ENCODE assay signal across 25 mouse cellular contexts in genomic region chr9:45382336-45382735, GRCm38 (mm10). TPM values are rescaled to one million over a fixed set of nuclear protein-coding genes. Genes with fewer than 3 reads are reported as not detected.
A peak's percentile ranks its signal among the peaks of the same experiment; 100 is the strongest.
DNase-seq lines count a peak whose midpoint lies in the region; ATAC-seq and TF ChIP-seq lines count a peak whose summit lies in the region.
"Had no signal": no experiment of that assay in that cellular context is flagged by ENCODE, and none has a peak within 500 bp of the region (broad histone marks: within the 10 kb centered on the region; RNA-seq: fewer than 3 reads in every experiment).

No protein-coding gene starts in this region.

- H3K27me3 ChIP-seq in forebrain, embryonic 15.5 days, result no peaks in the 10 kb centered on the region
- no peaks in the 10 kb centered on the region for H3K27me3 ChIP-seq in forebrain, embryonic 11.5 days (ENCODE audit: control insufficient read depth, insufficient read depth, low read length)
- H3K27me3 ChIP-seq in hindbrain, embryonic 16.5 days (replicated peaks; ENCODE audit: control insufficient read depth, insufficient read depth, low read length), result no peaks in the 10 kb centered on the region
- no peaks in the 10 kb centered on the region for H3K27me3 ChIP-seq in hindbrain, embryonic 10.5 days (ENCODE audit: insufficient read depth, poor library complexity, severe bottlenecking)
- H3K27me3 ChIP-seq: embryonic facial prominence, embryonic 13.5 days; heart, embryonic 15.5 days; kidney, embryonic 15.5 days; limb, embryonic 15.5 days; liver, embryonic 15.5 days; midbrain, embryonic 12.5 days; neural tube, embryonic 12.5 days; stomach, embryonic 15.5 days had no signal

- no peaks in the 10 kb centered on the region for H3K9me3 ChIP-seq in forebrain, embryonic 15.5 days
- no peaks in the 10 kb centered on the region for H3K9me3 ChIP-seq in forebrain, embryonic 11.5 days (ENCODE audit: control insufficient read depth, low read length)
- no peaks in the 10 kb centered on the region for H3K9me3 ChIP-seq in hindbrain, embryonic 16.5 days (ENCODE audit: control insufficient read depth, low read length)
- H3K9me3 ChIP-seq in hindbrain, embryonic 10.5 days, result no peaks in the 10 kb centered on the region
- H3K9me3 ChIP-seq: embryonic facial prominence, embryonic 13.5 days; heart, embryonic 15.5 days; kidney, embryonic 15.5 days; limb, embryonic 15.5 days; liver, embryonic 15.5 days; midbrain, embryonic 12.5 days; neural tube, embryonic 12.5 days; stomach, embryonic 15.5 days had no signal

- no peak overlapping the region for H3K9ac ChIP-seq in forebrain, embryonic 15.5 days (replicated peaks)
- H3K9ac ChIP-seq in forebrain, embryonic 11.5 days (ENCODE audit: low read length), result no peak overlapping the region
- no peak overlapping the region for H3K9ac ChIP-seq in hindbrain, embryonic 16.5 days (ENCODE audit: low read depth, low read length)
- H3K9ac ChIP-seq: embryonic facial prominence, embryonic 13.5 days; heart, embryonic 15.5 days; kidney, embryonic 15.5 days; limb, embryonic 15.5 days; liver, embryonic 15.5 days; midbrain, embryonic 12.5 days; neural tube, embryonic 12.5 days; stomach, embryonic 15.5 days had no signal

- intact Hi-C loops in left cerebral cortex, postnatal 4 days (cut with DNase I), result no loop called here

- H3K4me1 ChIP-seq in forebrain, embryonic 15.5 days, result peaks cover 43% of the 10 kb centered on the region
- no peaks in the 10 kb centered on the region for H3K4me1 ChIP-seq in forebrain, embryonic 11.5 days (replicated peaks; ENCODE audit: control insufficient read depth, insufficient read depth, low read length)
- peaks cover 30% of the 10 kb centered on the region for H3K4me1 ChIP-seq in hindbrain, embryonic 16.5 days (ENCODE audit: control insufficient read depth, insufficient read depth, low read depth, low read length)
- H3K4me1 ChIP-seq in hindbrain, embryonic 10.5 days (replicated peaks), result peaks cover 29% of the 10 kb centered on the region
- H3K4me1 ChIP-seq: heart, embryonic 15.5 days; liver, embryonic 15.5 days; stomach, embryonic 15.5 days had no signal

- DNase-seq in forebrain, embryonic 11.5 days (ENCODE audit: low spot score), result no peak
- no peak for DNase-seq in hindbrain, embryonic 10.5 days (ENCODE audit: low spot score)
- DNase-seq in left cerebral cortex, postnatal 4 days, result peak; percentile 86
- DNase-seq in left cerebral cortex, adult 9 months (ENCODE audit: low spot score in 2 of 2), result no peak
- DNase-seq in brain, embryonic 14.5 days (ENCODE audit: low read depth), result peak; percentile 32
- DNase-seq in T-cell, adult 2 months (ENCODE audit: low spot score), result no peak
- DNase-seq: adrenal gland, adult 2 months; B cell, adult 2 months; gastrocnemius, postnatal 25 days; heart, postnatal 4 days; right cerebral cortex, postnatal 25 days; thymus, adult 18-20 months; thymus, postnatal 4 days had no signal

- H3K4me3 ChIP-seq in forebrain, embryonic 15.5 days, result no peak overlapping the region
- H3K4me3 ChIP-seq in forebrain, embryonic 11.5 days (ENCODE audit: low read depth, low read length), result no peak overlapping the region
- H3K4me3 ChIP-seq in hindbrain, embryonic 16.5 days (ENCODE audit: low read length), result no peak overlapping the region
- no peak overlapping the region for H3K4me3 ChIP-seq in hindbrain, embryonic 10.5 days
- H3K4me3 ChIP-seq: embryonic facial prominence, embryonic 13.5 days; heart, embryonic 15.5 days; kidney, embryonic 15.5 days; limb, embryonic 15.5 days; liver, embryonic 15.5 days; midbrain, embryonic 12.5 days; neural tube, embryonic 12.5 days; stomach, embryonic 15.5 days had no signal

- 71% methylated on average over 5 of the region's 5 CpGs for WGBS in forebrain, embryonic 15.5 days
- 86% methylated on average over 5 of the region's 5 CpGs for WGBS in forebrain, embryonic 11.5 days
- WGBS in hindbrain, embryonic 16.5 days, result 58% methylated on average over 5 of the region's 5 CpGs
- 87% methylated on average over 5 of the region's 5 CpGs for WGBS in hindbrain, embryonic 10.5 days

- H3K27ac ChIP-seq in forebrain, embryonic 15.5 days (replicated peaks), result peak overlapping the region; percentile 82
- H3K27ac ChIP-seq in forebrain, embryonic 11.5 days (ENCODE audit: low read depth, low read length), result no peak overlapping the region
- peak overlapping the region; percentile 52; the same call in 1 of the 2 replicates for H3K27ac ChIP-seq in hindbrain, embryonic 16.5 days (ENCODE audit: low read depth, low read length)
- no peak overlapping the region for H3K27ac ChIP-seq in hindbrain, embryonic 10.5 days
- H3K27ac ChIP-seq: embryonic facial prominence, embryonic 13.5 days; heart, embryonic 15.5 days; kidney, embryonic 15.5 days; limb, embryonic 15.5 days; liver, embryonic 15.5 days; midbrain, embryonic 12.5 days; neural tube, embryonic 12.5 days; stomach, embryonic 15.5 days had no signal

- no peak for ATAC-seq in forebrain, embryonic 15.5 days (replicated peaks)
- ATAC-seq in forebrain, embryonic 11.5 days (replicated peaks; ENCODE audit: low FRiP score), result no peak
- peak; percentile 54 for ATAC-seq in hindbrain, embryonic 16.5 days
- ATAC-seq: intestine, embryonic 16.5 days had no signal

- no peak for TF ChIP-seq POLR2A in brain, embryonic 14.5 days (IDR thresholded peaks at IDR 0.05; ENCODE audit: borderline replicate concordance, extremely low read depth, insufficient read depth, insufficient read length, poor library complexity, severe bottlenecking)

- no peaks in the 10 kb centered on the region for H3K36me3 ChIP-seq in forebrain, embryonic 15.5 days
- no peaks in the 10 kb centered on the region for H3K36me3 ChIP-seq in forebrain, embryonic 11.5 days (ENCODE audit: control insufficient read depth, insufficient read depth, low read length)
- H3K36me3 ChIP-seq in hindbrain, embryonic 16.5 days (ENCODE audit: control insufficient read depth, insufficient read depth, low read length), result no peaks in the 10 kb centered on the region
- peaks cover 50% of the 10 kb centered on the region for H3K36me3 ChIP-seq in hindbrain, embryonic 10.5 days
- H3K36me3 ChIP-seq: embryonic facial prominence, embryonic 13.5 days; heart, embryonic 15.5 days; kidney, embryonic 15.5 days; limb, embryonic 15.5 days; liver, embryonic 15.5 days; neural tube, embryonic 12.5 days; stomach, embryonic 15.5 days had no signal

- no peak overlapping the region for H3K4me2 ChIP-seq in forebrain, embryonic 15.5 days (replicated peaks)
- H3K4me2 ChIP-seq in forebrain, embryonic 11.5 days (ENCODE audit: low read depth, low read length, severe bottlenecking), result no peak overlapping the region
- no peak overlapping the region for H3K4me2 ChIP-seq in hindbrain, embryonic 16.5 days (ENCODE audit: low read length)
- H3K4me2 ChIP-seq: embryonic facial prominence, embryonic 13.5 days; heart, embryonic 15.5 days; kidney, embryonic 15.5 days; limb, embryonic 15.5 days; liver, embryonic 15.5 days; midbrain, embryonic 12.5 days; neural tube, embryonic 12.5 days; stomach, embryonic 15.5 days had no signal

- TF ChIP-seq CTCF in brain, embryonic 14.5 days (IDR thresholded peaks at IDR 0.05; ENCODE audit: borderline replicate concordance, extremely low read depth, insufficient read depth, insufficient read length), result no peak

RNA-seq across cellular contexts. Expression of gene Fxyd6, which starts 12.4 kb away (rescaled TPM):
- polyA plus RNA-seq in forebrain, embryonic 15.5 days (2015; fragmentation: Nextera tagmentation; extraction: Ambion mirVana), result 447 and 481 TPM in 2 replicates
- polyA plus RNA-seq in forebrain, embryonic 11.5 days (2014; fragmentation: Nextera tagmentation; extraction: Ambion mirVana), result 122 and 124 TPM in 2 replicates
- polyA plus RNA-seq in hindbrain, embryonic 16.5 days (2015; fragmentation: Nextera tagmentation; extraction: Ambion mirVana), result 679 and 766 TPM in 2 replicates
- polyA plus RNA-seq in hindbrain, embryonic 10.5 days (2016; fragmentation: Nextera tagmentation; extraction: Ambion mirVana), result 155 and 167 TPM in 2 replicates
- 100 to 1,000 TPM; 368 to 407 TPM for total RNA-seq in left cerebral cortex, postnatal 4 days (2021)
- polyA plus RNA-seq in brain, embryonic 14.5 days (2012; rRNA removed), result 374 and 382 TPM in 2 replicates

RNA-seq across cellular contexts. Expression of gene Fxyd2, which starts 17.1 kb away (rescaled TPM):
- 5.8 and 6.3 TPM in 2 replicates for polyA plus RNA-seq in forebrain, embryonic 15.5 days (2015; fragmentation: Nextera tagmentation; extraction: Ambion mirVana)
- 1.5 and 3.4 TPM in 2 replicates for polyA plus RNA-seq in forebrain, embryonic 11.5 days (2014; fragmentation: Nextera tagmentation; extraction: Ambion mirVana)
- polyA plus RNA-seq in hindbrain, embryonic 16.5 days (2015; fragmentation: Nextera tagmentation; extraction: Ambion mirVana), result 11.7 and 15.7 TPM in 2 replicates
- 0.93 and 1.1 TPM in 2 replicates for polyA plus RNA-seq in hindbrain, embryonic 10.5 days (2016; fragmentation: Nextera tagmentation; extraction: Ambion mirVana)
- total RNA-seq in left cerebral cortex, postnatal 4 days (2021), result 1 to 10 TPM; 6.7 to 7.0 TPM
- polyA plus RNA-seq in brain, embryonic 14.5 days (2012; rRNA removed), result 7.7 and 8.4 TPM in 2 replicates

RNA-seq across cellular contexts. Expression of gene Dscaml1, which starts 44.1 kb away (rescaled TPM):
- polyA plus RNA-seq in forebrain, embryonic 15.5 days (2015; fragmentation: Nextera tagmentation; extraction: Ambion mirVana), result 22.3 and 23.5 TPM in 2 replicates
- 3.4 and 5.4 TPM in 2 replicates for polyA plus RNA-seq in forebrain, embryonic 11.5 days (2014; fragmentation: Nextera tagmentation; extraction: Ambion mirVana)
- polyA plus RNA-seq in hindbrain, embryonic 16.5 days (2015; fragmentation: Nextera tagmentation; extraction: Ambion mirVana), result 10.8 and 17.7 TPM in 2 replicates
- polyA plus RNA-seq in hindbrain, embryonic 10.5 days (2016; fragmentation: Nextera tagmentation; extraction: Ambion mirVana), result 0.78 and 0.92 TPM in 2 replicates
- 10 to 100 TPM; 46.6 to 49.1 TPM for total RNA-seq in left cerebral cortex, postnatal 4 days (2021)
- polyA plus RNA-seq in brain, embryonic 14.5 days (2012; rRNA removed), result 34.3 and 36.8 TPM in 2 replicates
- total RNA-seq: gastrocnemius, postnatal 25 days; heart, adult 8-10 months; heart, postnatal 4 days had no signal

Comparison
In these comparisons a context has a peak if more than half of its experiments do, and no peak if none do; other contexts are left out.
1. H3K27ac ChIP-seq: peak in forebrain, embryonic 15.5 days (single experiment) and hindbrain, embryonic 16.5 days (single experiment); none in forebrain, embryonic 11.5 days (single experiment) and hindbrain, embryonic 10.5 days (single experiment).
2. DNase-seq: peak in left cerebral cortex, postnatal 4 days (single experiment) and brain, embryonic 14.5 days (single experiment); none in forebrain, embryonic 11.5 days (single experiment), hindbrain, embryonic 10.5 days (single experiment), left cerebral cortex, adult 9 months (0 of 2) and T-cell, adult 2 months (single experiment).